In genomic region chr4:44704369-44704745, GRCm38 (mm10) we compare ENCODE assay signal across 8 mouse cellular contexts. TPM values are rescaled to one million over a fixed set of nuclear protein-coding genes. Genes with fewer than 3 reads are reported as not detected.
A peak's percentile ranks its signal among the peaks of the same experiment; 100 is the strongest.
DNase-seq lines count a peak whose midpoint lies in the region; ATAC-seq and TF ChIP-seq lines count a peak whose summit lies in the region.

No protein-coding gene starts in this region.

- H3K4me2 ChIP-seq in lung, embryonic 15.5 days = peak overlapping the region; percentile 58

- peak overlapping the region; percentile 65 for H3K4me3 ChIP-seq in ES-E14 (ENCODE audit: insufficient read depth in 1 of 2, low read depth in 1 of 2, low read length in 2 of 2, poor library complexity in 1 of 2, severe bottlenecking in 1 of 2)
- no peak overlapping the region for H3K4me3 ChIP-seq in cerebellum, adult 2 months (replicated peaks; ENCODE audit: insufficient read depth, low read depth, low read length)
- H3K4me3 ChIP-seq in lung, embryonic 15.5 days = peak overlapping the region; percentile 31

- peak; percentile 50; the same call in 1 of the 2 replicates for ATAC-seq in frontal cortex, adult (ENCODE audit: low TSS enrichment)
- peak; percentile 86 to 90 for ATAC-seq in hematopoietic stem cell, adult 5-6 weeks (replicated peaks in 1 of 2; ENCODE audit: insufficient read depth in 1 of 2, low FRiP score in 2 of 2, low TSS enrichment in 1 of 2, low read depth in 1 of 2, poor library complexity in 2 of 2, severe bottlenecking in 2 of 2)
- ATAC-seq in lung, embryonic 15.5 days (ENCODE audit: borderline replicate concordance, extremely low read depth, low FRiP score, low TSS enrichment) = peak; percentile 95
- peak; percentile 87 for ATAC-seq in neutrophil, adult 5-6 weeks (ENCODE audit: extremely low read depth, insufficient number of reproducible peaks, low FRiP score, poor library complexity, severe bottlenecking)

- no peaks in the 10 kb centered on the region for H3K36me3 ChIP-seq in ES-E14 (ENCODE audit: control insufficient read depth, insufficient read depth, low read length, poor library complexity, severe bottlenecking)
- no peaks in the 10 kb centered on the region for H3K36me3 ChIP-seq in lung, embryonic 15.5 days

- H3K9me3 ChIP-seq in ES-E14 (ENCODE audit: control insufficient read depth, insufficient read depth, low read depth, low read length) = no peaks in the 10 kb centered on the region
- H3K9me3 ChIP-seq in lung, embryonic 15.5 days = no peaks in the 10 kb centered on the region

- H3K27me3 ChIP-seq in cerebellum, adult 2 months (ENCODE audit: control insufficient read depth, insufficient read depth, low read length) = peaks cover 30% of the 10 kb centered on the region; the same call in 1 of the 2 replicates
- H3K27me3 ChIP-seq in lung, embryonic 15.5 days = peaks cover 100% of the 10 kb centered on the region

- WGBS in cerebellum, adult 2 months = 1% methylated on average over 38 of the region's 38 CpGs
- WGBS in lung, embryonic 15.5 days = 0% methylated on average over 38 of the region's 38 CpGs

- no peaks in the 10 kb centered on the region; a peak in 1 of 4 replicates for H3K4me1 ChIP-seq in ES-E14 (ENCODE audit: control insufficient read depth in 2 of 2, insufficient read depth in 2 of 2, low read length in 2 of 2, poor library complexity in 1 of 2)
- H3K4me1 ChIP-seq in cerebellum, adult 2 months (ENCODE audit: control insufficient read depth, insufficient read depth, low read length) = no peaks in the 10 kb centered on the region
- H3K4me1 ChIP-seq in lung, embryonic 15.5 days = peaks cover 19% of the 10 kb centered on the region

- peak; percentile 90 for DNase-seq in ES-E14 (ENCODE audit: low read depth, low spot score)
- peak; percentile 52 to 56 for DNase-seq in cerebellum, adult 2 months
- DNase-seq in layer of hippocampus, adult 9-11 months = peak; percentile 65
- peak; percentile 94 for DNase-seq in testis, postnatal 14 days (ENCODE audit: low spot score)

- H3K9ac ChIP-seq in ES-E14 (ENCODE audit: insufficient read depth, low read depth, low read length, poor library complexity, severe bottlenecking) = no peak overlapping the region
- H3K9ac ChIP-seq in lung, embryonic 15.5 days = no peak overlapping the region

- H3K27ac ChIP-seq in ES-E14 (ENCODE audit: insufficient read depth, low read depth, low read length, poor library complexity, severe bottlenecking) = no peak overlapping the region
- H3K27ac ChIP-seq in cerebellum, adult 2 months (ENCODE audit: insufficient read depth, low read length) = no peak overlapping the region
- H3K27ac ChIP-seq in lung, embryonic 15.5 days = no peak overlapping the region

- no peak for TF ChIP-seq POLR2A in cerebellum, adult 2 months (IDR thresholded peaks at IDR 0.05; ENCODE audit: borderline replicate concordance, insufficient read depth, low read length)

- no peak for TF ChIP-seq CTCF in cerebellum, adult 2 months (IDR thresholded peaks at IDR 0.05; ENCODE audit: borderline replicate concordance, insufficient read depth, low read depth, low read length)

- in situ Hi-C loops in ES-E14 (cut with MboI; ENCODE audit: low sequenced_read_pairs in 2 of 2, unreplicated experiment in 2 of 2) = no loop called here

TF ChIP-seq in ES-E14, 5 proteins besides CTCF, POLR2A, EP300 and RAD21:
- TF ChIP-seq CHD2 (IDR thresholded peaks at IDR 0.05; ENCODE audit: low read depth, low read length) = peak; percentile 66
- TF ChIP-seq ZNF384 (IDR thresholded peaks at IDR 0.05; ENCODE audit: low read depth, low read length) = no peak

RNA-seq across cellular contexts. Expression of gene Pax5, which starts 5.9 kb away (rescaled TPM):
- 0.13 and 0.21 TPM in 2 replicates for total RNA-seq in ES-E14 (2012; rRNA removed)
- polyA plus RNA-seq in cerebellum, adult 2 months (2012; rRNA removed) = 0.13 and 0.46 TPM in 2 replicates
- total RNA-seq in hematopoietic stem cell, adult 5-6 weeks (2017) = not detected in 2 replicates
- polyA plus RNA-seq in lung, embryonic 15.5 days (2015; fragmentation: Nextera tagmentation; extraction: Ambion mirVana) = not detected in 2 replicates
- 184 and 199 TPM in 2 replicates for total RNA-seq in neutrophil, adult 5-6 weeks (2017)

RNA-seq across cellular contexts. Expression of gene Zcchc7, which starts 51.3 kb away (rescaled TPM):
- 24.5 and 25.1 TPM in 2 replicates for total RNA-seq in ES-E14 (2012; rRNA removed)
- polyA plus RNA-seq in cerebellum, adult 2 months (2012; rRNA removed) = 58.0 and 58.1 TPM in 2 replicates
- total RNA-seq in hematopoietic stem cell, adult 5-6 weeks (2017) = 145 and 223 TPM in 2 replicates
- polyA plus RNA-seq in lung, embryonic 15.5 days (2015; fragmentation: Nextera tagmentation; extraction: Ambion mirVana) = 29.5 and 31.5 TPM in 2 replicates
- total RNA-seq in neutrophil, adult 5-6 weeks (2017) = 224 and 249 TPM in 2 replicates

Comparison
In these comparisons a context has a peak if more than half of its experiments do, and no peak if none do; other contexts are left out.
1. RNA of gene Pax5, which starts 5.9 kb away (total RNA-seq): 184 to 199 TPM in neutrophil, adult 5-6 weeks; 0.13 to 0.21 TPM in ES-E14 and not detected in hematopoietic stem cell, adult 5-6 weeks; every median in the first group is over 100 times any median in the second.
2. Peak in every context shown above with its lines, with median percentiles within 50 percentile points of each other: DNase-seq and ATAC-seq.